Mouse (Mus musculus) neural tube, embryonic 13.5 days (tissue): ENCODE results near the gene Rbpjl. TPM values are rescaled to one million over a fixed set of nuclear protein-coding genes. Genes with fewer than 3 reads are reported as not detected.

Source experiments
- ATAC-seq: fragments of 200-750 bp; cut with Nextera tagmentation; 2 replicates; pipeline ENCODE4 v1.8.0; 2017; ENCODE audit warnings: low read depth, mild to moderate bottlenecking, moderate TSS enrichment, moderate library complexity
- H3K27ac ChIP-seq: fragments of 300-500 bp; sonication (generic); replicated peaks from 2 replicates; pipeline ENCODE4 v1.5.1; 2015; ENCODE audit warnings: moderate library complexity, mild to moderate bottlenecking, inconsistent platforms
- H3K27me3 ChIP-seq: fragments of 300-500 bp; sonication (generic); 2 replicates; pipeline ENCODE4 v1.6.1; 2015; ENCODE audit warnings: mild to moderate bottlenecking, inconsistent platforms
- H3K36me3 ChIP-seq: fragments of 300-500 bp; sonication (generic); 2 replicates; pipeline ENCODE4 v1.6.1; 2015; ENCODE audit warnings: mild to moderate bottlenecking, inconsistent platforms
- H3K4me1 ChIP-seq: fragments of 300-500 bp; sonication (generic); replicated peaks from 2 replicates; pipeline ENCODE4 v1.6.1; 2015; ENCODE audit warnings: inconsistent platforms
- H3K4me2 ChIP-seq: fragments of 300-500 bp; sonication (generic); 2 replicates; pipeline ENCODE4 v1.6.1; 2015; ENCODE audit warnings: inconsistent platforms, mild to moderate bottlenecking, moderate library complexity
- H3K4me3 ChIP-seq: fragments of 300-500 bp; sonication (generic); 2 replicates; pipeline ENCODE4 v1.5.1; 2015; ENCODE audit warnings: mild to moderate bottlenecking, inconsistent platforms
- H3K9ac ChIP-seq: fragments of 300-500 bp; sonication (generic); 2 replicates; pipeline ENCODE4 v1.6.1; 2015; ENCODE audit warnings: moderate library complexity, mild to moderate bottlenecking, inconsistent platforms
- H3K9me3 ChIP-seq: fragments of 300-500 bp; sonication (generic); 2 replicates; pipeline ENCODE4 v1.6.1; 2016; ENCODE audit warnings: inconsistent platforms
- WGBS: fragments of 180-500 bp; shearing (Covaris S2); methylation state at CpG from one replicate; pipeline ENCODE4 v1.1.7; 2015; 5-methylcytosine and 5-hydroxymethylcytosine counted together
- polyA plus RNA-seq: library from polyadenylated mRNA; unstranded; fragments of >200 nt; fragmentation: Nextera tagmentation; extraction: Ambion mirVana; gene quantifications from 2 replicates; pipeline ENCODE4 v1.2.1, GENCODE M21; 2015

Rbpjl gene
- polyA plus RNA-seq, 1 experiment from 2014 or later: 0.08 TPM

GRCm38 (mm10) chr2:164377478-164378426 lies 25.2 kb upstream of the Rbpjl start:
- H3K4me3 ChIP-seq: no peak overlapping the region
- H3K27ac ChIP-seq: no peak overlapping the region
- WGBS: 91% methylated on average over 15 of the region's 15 CpGs

GRCm38 (mm10) chr2:164381726-164382125 lies 21.2 kb upstream of the Rbpjl start:
- 78% methylated on average over 8 of the region's 8 CpGs for WGBS
- H3K4me1 ChIP-seq: peaks cover 19% of the 10 kb centered on the region
- no peaks in the 10 kb centered on the region for H3K36me3 ChIP-seq
- H3K4me3 ChIP-seq: no peak overlapping the region
- peaks cover 5% of the 10 kb centered on the region for H3K27me3 ChIP-seq
- no peaks in the 10 kb centered on the region for H3K9me3 ChIP-seq
- no peak overlapping the region for H3K4me2 ChIP-seq
- ATAC-seq: no peak
- H3K27ac ChIP-seq: no peak overlapping the region
- no peak overlapping the region for H3K9ac ChIP-seq

More at GRCm38 (mm10) chr2:164377478-164378426, 25.2 kb upstream of the Rbpjl start:
- H3K4me1 ChIP-seq: no peaks in the 10 kb centered on the region
- no peaks in the 10 kb centered on the region for H3K9me3 ChIP-seq
- no peaks in the 10 kb centered on the region for H3K36me3 ChIP-seq
- no peaks in the 10 kb centered on the region for H3K27me3 ChIP-seq
- H3K9ac ChIP-seq: no peak overlapping the region
- H3K4me2 ChIP-seq: no peak overlapping the region
- no peak for ATAC-seq

GRCm38 (mm10) chr2:164382971-164383370 lies 20.0 kb upstream of the Rbpjl start:
- 90% methylated on average over 3 of the region's 3 CpGs for WGBS
- Histone ChIP-seq H3K4me3 (no peak overlapping the region), H3K9ac (no peak overlapping the region), H3K4me2 (no peak overlapping the region), H3K4me1 (peaks cover 25% of the 10 kb centered on the region), H3K27me3 (peaks cover 18% of the 10 kb centered on the region), H3K27ac (no peak overlapping the region), H3K9me3 (no peaks in the 10 kb centered on the region), H3K36me3 (no peaks in the 10 kb centered on the region)
- no peak for ATAC-seq

- ATAC-seq: no peak
- Histone ChIP-seq H3K4me2 (no peak overlapping the region), H3K27ac (no peak overlapping the region), H3K9me3 (no peaks in the 10 kb centered on the region), H3K9ac (no peak overlapping the region), H3K4me3 (no peak overlapping the region), H3K4me1 (peaks cover 32% of the 10 kb centered on the region), H3K27me3 (peaks cover 26% of the 10 kb centered on the region), H3K36me3 (no peaks in the 10 kb centered on the region)
- WGBS: 53% methylated on average over 11 of the region's 11 CpGs
Observed at GRCm38 (mm10) chr2:164383656-164384399, 19.1 kb upstream of the Rbpjl start.

GRCm38 (mm10) chr2:164385927-164386763 lies 16.8 kb upstream of the Rbpjl start:
- Histone ChIP-seq H3K27me3 (peaks cover 42% of the 10 kb centered on the region), H3K4me2 (peak overlapping the region; percentile 9), H3K27ac (no peak overlapping the region), H3K9me3 (no peaks in the 10 kb centered on the region), H3K4me1 (peaks cover 43% of the 10 kb centered on the region), H3K36me3 (no peaks in the 10 kb centered on the region), H3K4me3 (no peak overlapping the region), H3K9ac (no peak overlapping the region)
- WGBS: 8% methylated on average over 18 of the region's 18 CpGs
- ATAC-seq: peak; percentile 78

- no peaks in the 10 kb centered on the region for H3K9me3 ChIP-seq
- H3K27me3 ChIP-seq: peaks cover 45% of the 10 kb centered on the region
- H3K4me3 ChIP-seq: no peak overlapping the region
- ATAC-seq: no peak
- H3K4me1 ChIP-seq: peaks cover 43% of the 10 kb centered on the region
- no peak overlapping the region for H3K4me2 ChIP-seq
- no peak overlapping the region for H3K27ac ChIP-seq
- no peak overlapping the region for H3K9ac ChIP-seq
- 19% methylated on average over 8 of the region's 8 CpGs for WGBS
- no peaks in the 10 kb centered on the region for H3K36me3 ChIP-seq
Observed at GRCm38 (mm10) chr2:164386953-164387352, 16.0 kb upstream of the Rbpjl start.

GRCm38 (mm10) chr2:164389020-164389419 lies 13.9 kb upstream of the Rbpjl start, which contains the start of gene Slpi:
Slpi (minus strand) TSS chr2:164389095.
- peaks cover 40% of the 10 kb centered on the region for H3K4me1 ChIP-seq
- no peaks in the 10 kb centered on the region for H3K36me3 ChIP-seq
- WGBS: under 1% methylated on average over 17 of the region's 17 CpGs
- peaks cover 50% of the 10 kb centered on the region for H3K27me3 ChIP-seq
- H3K4me3 ChIP-seq: peak within 1 kb of the TSS; percentile 47
- peak within 1 kb of the TSS; percentile 70 for H3K27ac ChIP-seq
- peak; percentile 68 for ATAC-seq
- no peaks in the 10 kb centered on the region for H3K9me3 ChIP-seq
- H3K4me2 ChIP-seq: peak within 1 kb of the TSS; percentile 69
- H3K9ac ChIP-seq: peak within 1 kb of the TSS; percentile 69

GRCm38 (mm10) chr2:164389499-164389898 lies 13.4 kb upstream of the Rbpjl start:
- no peaks in the 10 kb centered on the region for H3K36me3 ChIP-seq
- peak overlapping the region; percentile 69 for H3K9ac ChIP-seq
- ATAC-seq: peak; percentile 71
- no peaks in the 10 kb centered on the region for H3K9me3 ChIP-seq
- H3K4me1 ChIP-seq: peaks cover 37% of the 10 kb centered on the region
- H3K4me3 ChIP-seq: peak overlapping the region; percentile 47
- H3K27ac ChIP-seq: peak overlapping the region; percentile 70
- H3K4me2 ChIP-seq: peak overlapping the region; percentile 69
- peaks cover 54% of the 10 kb centered on the region for H3K27me3 ChIP-seq
- WGBS: under 1% methylated on average over 30 of the region's 30 CpGs

GRCm38 (mm10) chr2:164393126-164393525 lies 9.8 kb upstream of the Rbpjl start:
- no peak for ATAC-seq
- no peak overlapping the region for H3K4me3 ChIP-seq
- H3K36me3 ChIP-seq: no peaks in the 10 kb centered on the region
- no peak overlapping the region for H3K27ac ChIP-seq
- peaks cover 42% of the 10 kb centered on the region for H3K27me3 ChIP-seq
- H3K4me1 ChIP-seq: peaks cover 18% of the 10 kb centered on the region
- H3K9ac ChIP-seq: no peak overlapping the region
- H3K4me2 ChIP-seq: no peak overlapping the region
- WGBS: 79% methylated on average over 29 of the region's 29 CpGs
- H3K9me3 ChIP-seq: no peaks in the 10 kb centered on the region

- no peak overlapping the region for H3K4me3 ChIP-seq
- H3K27ac ChIP-seq: no peak overlapping the region
- no peak for ATAC-seq
- no peak overlapping the region for H3K4me2 ChIP-seq
- WGBS: 92% methylated on average over 7 of the region's 7 CpGs
- peaks cover 45% of the 10 kb centered on the region for H3K27me3 ChIP-seq
- H3K4me1 ChIP-seq: peaks cover 10% of the 10 kb centered on the region; the same call in 1 of the 2 replicates
- H3K9ac ChIP-seq: no peak overlapping the region
- no peaks in the 10 kb centered on the region for H3K9me3 ChIP-seq
- no peaks in the 10 kb centered on the region for H3K36me3 ChIP-seq
Observed at GRCm38 (mm10) chr2:164396076-164396475, 6.9 kb upstream of the Rbpjl start.

GRCm38 (mm10) chr2:164396911-164397310 lies 6.0 kb upstream of the Rbpjl start:
- Histone ChIP-seq H3K27ac (no peak overlapping the region), H3K9ac (no peak overlapping the region), H3K9me3 (no peaks in the 10 kb centered on the region), H3K4me3 (no peak overlapping the region), H3K27me3 (peaks cover 50% of the 10 kb centered on the region), H3K4me1 (peaks cover 12% of the 10 kb centered on the region; the same call in 1 of the 2 replicates), H3K4me2 (no peak overlapping the region), H3K36me3 (no peaks in the 10 kb centered on the region)
- 71% methylated on average over 12 of the region's 12 CpGs for WGBS
- no peak for ATAC-seq
